Mouse (Mus musculus) liver, embryonic 13.5 days (tissue): ENCODE data around the gene A630010A05Rik. TPM values are rescaled to one million over a fixed set of nuclear protein-coding genes. Genes with fewer than 3 reads are reported as not detected.
"Not testable (repeated sequence)": the region's sequence is repeated elsewhere in the genome, so short reads cannot be mapped to it uniquely, and the experiment has no call there.

Source experiments
- ATAC-seq: fragments of 200-750 bp; cut with Nextera tagmentation; 2 replicates; pipeline ENCODE4 v1.8.0; 2017; ENCODE audit warnings: low read depth, mild to moderate bottlenecking, moderate number of reproducible peaks, moderate library complexity
- DNase-seq: peaks from one replicate; pipeline ENCODE4 v3.0.0; 2022
- H3K27ac ChIP-seq: fragments of 300-500 bp; sonication (generic); 2 replicates; pipeline ENCODE4 v1.5.1; 2015; ENCODE audit warnings: moderate library complexity, mild to moderate bottlenecking, inconsistent platforms
- H3K27me3 ChIP-seq: fragments of 300-500 bp; sonication (generic); 2 replicates; pipeline ENCODE4 v1.6.1; 2015; ENCODE audit warnings: mild to moderate bottlenecking, inconsistent platforms
- H3K36me3 ChIP-seq: fragments of 300-500 bp; sonication (generic); 2 replicates; pipeline ENCODE4 v1.6.1; 2015; ENCODE audit warnings: mild to moderate bottlenecking, inconsistent platforms
- H3K4me1 ChIP-seq: fragments of 300-500 bp; sonication (generic); replicated peaks from 2 replicates; pipeline ENCODE4 v1.6.1; 2015; ENCODE audit warnings: inconsistent platforms
- H3K4me2 ChIP-seq: fragments of 300-500 bp; sonication (generic); 2 replicates; pipeline ENCODE4 v1.6.1; 2015; ENCODE audit warnings: inconsistent platforms, mild to moderate bottlenecking, moderate library complexity
- H3K4me3 ChIP-seq: fragments of 300-500 bp; sonication (generic); replicated peaks from 2 replicates; pipeline ENCODE4 v1.5.1; 2015; ENCODE audit warnings: mild to moderate bottlenecking, inconsistent platforms
- H3K9ac ChIP-seq: fragments of 300-500 bp; sonication (generic); 2 replicates; pipeline ENCODE4 v1.6.1; 2015; ENCODE audit warnings: mild to moderate bottlenecking, inconsistent platforms
- H3K9me3 ChIP-seq: fragments of 300-500 bp; sonication (generic); replicated peaks from 2 replicates; pipeline ENCODE4 v1.6.1; 2016; ENCODE audit warnings: inconsistent platforms
- WGBS: fragments of 180-500 bp; shearing (Covaris S2); methylation state at CpG from one replicate; pipeline ENCODE4 v1.1.7; 2015; ENCODE audit not compliant: insufficient replicate concordance; 5-methylcytosine and 5-hydroxymethylcytosine counted together
- polyA plus RNA-seq: library from polyadenylated mRNA; unstranded; fragments of >200 nt; fragmentation: Nextera tagmentation; extraction: Ambion mirVana; gene quantifications from 2 replicates; pipeline ENCODE4 v1.2.1, GENCODE M21; 2015

Gene A630010A05Rik
- polyA plus RNA-seq = not detected in 2 replicates

GRCm38 (mm10) chr16:14562017-14562416 lies at the start of gene A630010A05Rik:
Gene A630010A05Rik, plus strand, starts transcription at chr16:14562317.
- H3K9ac ChIP-seq = no peak within 1 kb of the TSS
- H3K9me3 ChIP-seq = no peaks in the 10 kb centered on the region
- DNase-seq (no peak), ATAC-seq (no peak)
- no peaks in the 10 kb centered on the region for H3K4me1 ChIP-seq
- H3K36me3 ChIP-seq = no peaks in the 10 kb centered on the region
- WGBS = 63% methylated on average over 1 of the region's 1 CpGs
- H3K27me3 ChIP-seq = no peaks in the 10 kb centered on the region
- no peak within 1 kb of the TSS for H3K4me3 ChIP-seq
- no peak within 1 kb of the TSS for H3K4me2 ChIP-seq
- no peak within 1 kb of the TSS for H3K27ac ChIP-seq

- no peak overlapping the region for H3K4me3 ChIP-seq
- ATAC-seq (no peak), DNase-seq (no peak)
- no peaks in the 10 kb centered on the region for H3K36me3 ChIP-seq
- no peaks in the 10 kb centered on the region for H3K27me3 ChIP-seq
- H3K9me3 ChIP-seq = no peaks in the 10 kb centered on the region
- no peak overlapping the region for H3K4me2 ChIP-seq
- H3K27ac ChIP-seq = no peak overlapping the region
- H3K9ac ChIP-seq = no peak overlapping the region
- no peaks in the 10 kb centered on the region for H3K4me1 ChIP-seq
These were observed 26.4 kb upstream of the A630010A05Rik start for GRCm38 (mm10) chr16:14535766-14536165.

- not testable (repeated sequence) for H3K4me2 ChIP-seq, H3K36me3 ChIP-seq, H3K9me3 ChIP-seq, DNase-seq, H3K9ac ChIP-seq, H3K4me1 ChIP-seq, H3K27me3 ChIP-seq, ATAC-seq, H3K27ac ChIP-seq, H3K4me3 ChIP-seq
- 23% methylated on average over 1 of the region's 1 CpGs for WGBS
These were observed 4.9 kb upstream of the A630010A05Rik start for GRCm38 (mm10) chr16:14557191-14557590.

Other genes with a start within 250 kb of the A630010A05Rik start
- 77.5 and 81.4 TPM in 2 replicates for gene Fopnl, start 244.9 kb upstream of the A630010A05Rik start, polyA plus RNA-seq
- 3.3 and 3.8 TPM in 2 replicates for gene Abcc1, start 200.8 kb upstream of the A630010A05Rik start, polyA plus RNA-seq